Mouse (Mus musculus) cerebellum, adult 2 months (tissue): ENCODE results near the gene Gmpr.

Experiments used
- CTCF ChIP-seq: fragments of 200-500 bp; IDR thresholded peaks from 2 replicates; pipeline ENCODE4 v1.5.1; 2011; ENCODE audit warnings: low read depth, mild to moderate bottlenecking, control low read depth, low read length, moderate library complexity, borderline replicate concordance; ENCODE audit not compliant: insufficient read depth
- POLR2A ChIP-seq: fragments of 200-500 bp; IDR thresholded peaks from 2 replicates; pipeline ENCODE4 v1.6.1; 2011; ENCODE audit warnings: low read length, control low read depth, borderline replicate concordance; ENCODE audit not compliant: insufficient read depth

- TF ChIP-seq CTCF, result no peak
- TF ChIP-seq POLR2A, result no peak
Observed at GRCm38 (mm10) chr13:45600443-45600842, 93.2 kb downstream of the Gmpr start.
